Mouse (Mus musculus) large intestine, adult 2 months (tissue): ENCODE data around the gene Syn3. TPM values are rescaled to one million over a fixed set of nuclear protein-coding genes. Genes with fewer than 3 reads are reported as not detected.

Experiments used
- DNase-seq: peaks from one replicate; pipeline ENCODE4 v3.0.0-alpha.2; 2012; ENCODE audit warnings: low read depth, low spot score
- WGBS: fragments of 180-500 bp; shearing (Covaris S2); methylation state at CpG from one replicate; pipeline ENCODE4 v1.1.7; 2018; 5-methylcytosine and 5-hydroxymethylcytosine counted together
- polyA plus RNA-seq: library from polyadenylated mRNA; depleted of rRNA; stranded (reverse); fragments of >200 nt; gene quantifications from 2 replicates; pipeline ENCODE4 v1.2.3, GENCODE M21; 2012; rRNA removed

Syn3 gene
- polyA plus RNA-seq, 1 experiment: 0.89 TPM

GRCm38 (mm10) chr10:86009688-86010087 lies 489.0 kb downstream of the Syn3 start:
- 81% methylated on average over 2 of the region's 2 CpGs for WGBS

GRCm38 (mm10) chr10:86006455-86006854 lies 492.2 kb downstream of the Syn3 start:
- WGBS: 59% methylated on average over 5 of the region's 5 CpGs
- no peak for DNase-seq

More at GRCm38 (mm10) chr10:86009688-86010087, 489.0 kb downstream of the Syn3 start:
- no peak for DNase-seq

Other genes starting within 250 kb of the Syn3 start
- 12.5 and 17.2 TPM in 2 replicates for gene Timp3, start 198.5 kb downstream of the Syn3 start, polyA plus RNA-seq
- gene Hsp90b1, start 206.6 kb upstream of the Syn3 start, polyA plus RNA-seq: 93.0 and 94.2 TPM in 2 replicates
- 0.74 and 1.5 TPM in 2 replicates for gene Ttc41, start 206.9 kb upstream of the Syn3 start, polyA plus RNA-seq